Mouse (Mus musculus) midbrain, embryonic 11.5 days (tissue): ENCODE results near the gene Phldb2. TPM values are rescaled to one million over a fixed set of nuclear protein-coding genes. Genes with fewer than 3 reads are reported as not detected.

ENCODE experiments used
- ATAC-seq: fragments of 200-750 bp; cut with Nextera tagmentation; 2 replicates; pipeline ENCODE4 v1.8.0; 2017; ENCODE audit warnings: moderate TSS enrichment, moderate library complexity; ENCODE audit not compliant: low FRiP score
- DNase-seq: peaks from one replicate; pipeline ENCODE4 v3.0.0; 2015; ENCODE audit warnings: low spot score; ENCODE audit errors: missing footprints
- H3K27ac ChIP-seq: fragments of 300-500 bp; sonication (generic); 2 replicates; pipeline ENCODE4 v1.5.1; 2014; ENCODE audit warnings: low read depth, low read length
- H3K27me3 ChIP-seq: fragments of 300-500 bp; sonication (generic); 2 replicates; pipeline ENCODE4 v1.6.1; 2014; ENCODE audit warnings: mild to moderate bottlenecking, low read length, moderate library complexity, mixed read lengths; ENCODE audit not compliant: control insufficient read depth, insufficient read depth
- H3K36me3 ChIP-seq: fragments of 300-500 bp; sonication (generic); 2 replicates; pipeline ENCODE4 v1.6.1; 2014; ENCODE audit warnings: mild to moderate bottlenecking, low read length, moderate library complexity, mixed read lengths; ENCODE audit not compliant: control insufficient read depth, insufficient read depth
- H3K4me1 ChIP-seq: fragments of 300-500 bp; sonication (generic); 2 replicates; pipeline ENCODE4 v1.6.1; 2014; ENCODE audit warnings: low read length; ENCODE audit not compliant: control insufficient read depth, insufficient read depth
- H3K4me2 ChIP-seq: fragments of 300-500 bp; sonication (generic); 2 replicates; pipeline ENCODE4 v1.6.1; 2014; ENCODE audit warnings: mild to moderate bottlenecking, moderate library complexity
- H3K4me3 ChIP-seq: fragments of 300-500 bp; sonication (generic); 2 replicates; pipeline ENCODE4 v1.5.1; 2014; ENCODE audit warnings: low read depth, low read length
- H3K9ac ChIP-seq: fragments of 300-500 bp; sonication (generic); 2 replicates; pipeline ENCODE4 v1.6.1; 2014; ENCODE audit warnings: low read length
- H3K9me3 ChIP-seq: fragments of 300-500 bp; sonication (generic); 2 replicates; pipeline ENCODE4 v1.6.1; 2016; ENCODE audit warnings: low read length; ENCODE audit not compliant: control insufficient read depth
- WGBS: fragments of 180-500 bp; shearing (Covaris S2); extraction: QIAGEN DNeasy Blood & Tissue Kit; methylation state at CpG from one replicate; pipeline ENCODE4 v1.1.7; 2014; 5-methylcytosine and 5-hydroxymethylcytosine counted together
- polyA plus RNA-seq: library from polyadenylated mRNA; unstranded; fragments of >200 nt; fragmentation: Nextera tagmentation; extraction: Ambion mirVana; gene quantifications from 2 replicates; pipeline ENCODE4 v1.2.1, GENCODE M21; 2014

Phldb2 gene
- polyA plus RNA-seq, result 28.2 and 29.0 TPM in 2 replicates

DNA sequence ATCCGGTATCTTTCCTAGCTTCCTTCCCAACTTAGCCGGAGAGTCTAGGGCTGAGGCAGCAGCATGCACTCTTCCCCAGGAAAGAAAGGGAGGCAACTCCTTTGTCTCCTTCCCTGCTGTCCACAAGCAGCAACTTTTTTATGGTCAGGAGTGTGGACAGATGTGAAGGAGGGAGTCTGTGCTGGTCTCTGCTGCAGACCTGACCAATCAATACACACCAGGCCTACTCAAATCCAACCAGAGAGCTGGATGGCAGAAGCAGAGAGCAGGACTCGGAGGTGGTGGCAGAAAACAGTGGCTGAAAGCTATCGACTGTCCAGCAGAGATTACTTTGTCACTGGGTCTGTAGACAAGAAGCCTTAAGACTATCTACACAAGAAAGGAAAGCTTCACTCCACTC lies at the start of gene Phldb2:
Gene Phldb2 (minus strand): TSS at position 205 of the 400 bp plus-strand sequence.
- ATAC-seq (no peak), DNase-seq (no peak)
- no peaks in the 10 kb centered on the region for H3K36me3 ChIP-seq
- H3K4me2 ChIP-seq, result no peak within 1 kb of the TSS
- H3K27me3 ChIP-seq, result no peaks in the 10 kb centered on the region
- H3K27ac ChIP-seq, result no peak within 1 kb of the TSS
- WGBS, result 91% methylated on average over 4 of the region's 4 CpGs
- H3K9me3 ChIP-seq, result no peaks in the 10 kb centered on the region
- H3K9ac ChIP-seq, result no peak within 1 kb of the TSS
- no peaks in the 10 kb centered on the region for H3K4me1 ChIP-seq
- H3K4me3 ChIP-seq, result no peak within 1 kb of the TSS

DNA sequence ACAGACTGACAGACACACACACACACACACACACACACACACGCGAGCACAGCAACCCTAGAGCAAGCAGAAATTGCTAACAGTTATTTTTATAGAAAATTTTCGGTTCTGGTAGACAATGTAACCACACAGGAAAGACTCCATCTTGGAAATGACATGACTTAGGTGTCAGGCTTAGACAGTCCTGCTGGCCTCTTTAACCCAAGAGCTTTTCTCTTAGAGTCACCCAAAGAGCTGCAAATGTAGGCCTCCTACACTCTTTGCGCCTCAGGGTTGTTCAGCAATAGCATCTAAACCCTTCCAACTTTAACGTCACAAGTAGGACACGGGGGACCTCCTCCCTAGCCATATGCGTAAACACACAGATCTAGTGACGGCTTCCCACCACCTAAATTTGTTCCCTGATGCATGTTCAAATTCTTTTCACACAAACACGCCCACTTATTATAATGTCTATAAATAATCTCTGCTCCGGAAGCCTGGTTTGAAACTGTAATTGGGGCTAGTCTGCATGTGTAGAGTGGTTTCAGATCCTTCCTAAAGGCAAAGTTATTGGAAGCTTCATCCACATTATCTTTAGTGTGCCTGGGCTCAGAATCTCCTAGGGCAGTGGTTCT lies 48.3 kb upstream of the Phldb2 start:
- peak; percentile 35 for DNase-seq
- no peak overlapping the region for H3K4me3 ChIP-seq
- peaks cover 6% of the 10 kb centered on the region; the same call in 1 of the 2 replicates for H3K4me1 ChIP-seq
- H3K9ac ChIP-seq, result no peak overlapping the region
- no peaks in the 10 kb centered on the region for H3K9me3 ChIP-seq
- no peaks in the 10 kb centered on the region for H3K36me3 ChIP-seq
- ATAC-seq, result no peak
- WGBS, result 90% methylated on average over 10 of the region's 10 CpGs
- no peak overlapping the region for H3K27ac ChIP-seq
- H3K4me2 ChIP-seq, result no peak overlapping the region
- no peaks in the 10 kb centered on the region for H3K27me3 ChIP-seq

DNA sequence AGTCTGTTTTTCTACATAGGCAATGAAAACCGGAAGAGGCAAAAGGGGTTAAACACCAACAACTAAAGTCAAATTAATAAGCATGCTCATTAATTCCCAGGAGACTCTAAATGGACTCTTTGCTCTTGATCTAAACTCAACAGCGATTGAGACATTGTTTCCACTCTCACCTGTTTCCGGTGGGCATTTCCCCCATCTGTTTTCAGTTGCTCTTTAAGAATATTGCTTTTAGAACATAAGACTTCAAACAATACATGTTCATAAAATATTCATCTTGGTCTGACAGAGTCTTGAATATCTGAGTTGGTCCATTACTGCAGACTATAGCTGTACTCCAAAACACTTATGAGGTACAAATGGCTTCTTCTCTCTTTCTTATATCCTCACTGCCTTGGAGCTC lies 47.6 kb upstream of the Phldb2 start:
- Histone ChIP-seq H3K27ac (no peak overlapping the region), H3K4me3 (no peak overlapping the region), H3K9ac (no peak overlapping the region), H3K4me2 (no peak overlapping the region), H3K4me1 (peaks cover 6% of the 10 kb centered on the region; the same call in 1 of the 2 replicates), H3K36me3 (no peaks in the 10 kb centered on the region), H3K27me3 (no peaks in the 10 kb centered on the region), H3K9me3 (no peaks in the 10 kb centered on the region)
- WGBS, result 95% methylated on average over 3 of the region's 3 CpGs
- DNase-seq (no peak), ATAC-seq (no peak)

DNA sequence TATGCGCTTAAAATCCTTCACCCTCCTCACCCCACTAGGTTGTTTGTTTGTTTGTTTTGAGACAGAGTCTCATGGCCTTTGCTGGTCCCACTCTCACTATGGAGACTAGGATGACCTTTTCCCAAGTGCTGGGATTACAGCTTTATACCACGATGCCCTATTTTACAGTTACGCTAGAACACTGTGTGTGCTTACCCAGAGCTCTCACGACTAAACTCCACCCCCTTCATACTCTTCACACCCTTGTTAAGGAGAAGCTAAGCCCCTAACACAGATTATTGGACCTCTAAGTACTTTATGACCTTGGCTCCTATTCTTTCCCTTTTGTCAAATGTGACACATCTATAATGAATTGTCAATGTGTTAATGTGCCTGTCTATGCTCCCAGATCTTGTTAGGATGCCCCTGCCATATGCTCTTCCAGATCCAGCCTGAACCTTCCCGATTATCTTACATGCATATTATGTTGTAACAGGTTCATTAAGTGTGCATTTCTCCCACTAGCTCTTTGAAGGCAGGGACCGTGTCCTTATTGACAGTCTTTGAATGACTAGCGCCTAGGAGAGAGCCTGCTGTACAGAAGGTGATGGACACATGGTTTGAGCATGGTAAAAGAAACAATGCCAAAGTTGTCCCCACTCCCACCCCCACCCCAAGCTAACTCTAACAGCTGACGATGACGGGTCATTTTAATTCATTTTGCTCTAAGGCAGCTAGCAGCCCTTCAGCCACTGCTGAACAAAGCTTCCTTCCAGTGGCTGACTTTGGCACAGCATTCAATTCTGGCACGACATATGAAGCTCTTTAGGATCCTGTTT lies 46.2 kb upstream of the Phldb2 start:
- no peak overlapping the region for H3K9ac ChIP-seq
- ATAC-seq (peak; percentile 85), DNase-seq (peak; percentile 87)
- H3K36me3 ChIP-seq, result no peaks in the 10 kb centered on the region
- H3K9me3 ChIP-seq, result no peaks in the 10 kb centered on the region
- H3K4me3 ChIP-seq, result no peak overlapping the region
- no peak overlapping the region for H3K27ac ChIP-seq
- peaks cover 6% of the 10 kb centered on the region; the same call in 1 of the 2 replicates for H3K4me1 ChIP-seq
- H3K4me2 ChIP-seq, result no peak overlapping the region
- 62% methylated on average over 10 of the region's 10 CpGs for WGBS
- no peaks in the 10 kb centered on the region for H3K27me3 ChIP-seq

DNA sequence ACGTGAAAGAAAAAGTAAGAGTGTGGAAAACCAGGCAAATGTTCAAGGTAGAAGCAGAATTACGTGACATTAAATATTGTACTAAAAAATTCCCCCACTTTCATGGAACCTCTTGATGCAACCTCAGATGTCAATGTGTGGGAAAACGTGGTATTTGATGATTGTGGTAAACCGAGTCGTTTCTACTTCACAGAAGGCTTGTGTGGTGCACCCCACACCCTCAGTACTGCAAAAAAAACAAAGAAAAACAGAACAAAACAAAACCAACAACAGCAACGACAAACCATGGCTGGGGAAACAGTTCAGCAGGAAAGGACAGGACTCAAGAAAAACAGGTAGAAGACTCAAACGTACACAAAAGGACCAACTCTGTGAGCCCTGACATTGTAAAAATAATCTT lies 44.8 kb upstream of the Phldb2 start:
- H3K27ac ChIP-seq, result no peak overlapping the region
- 83% methylated on average over 7 of the region's 7 CpGs for WGBS
- H3K4me3 ChIP-seq, result no peak overlapping the region

DNA sequence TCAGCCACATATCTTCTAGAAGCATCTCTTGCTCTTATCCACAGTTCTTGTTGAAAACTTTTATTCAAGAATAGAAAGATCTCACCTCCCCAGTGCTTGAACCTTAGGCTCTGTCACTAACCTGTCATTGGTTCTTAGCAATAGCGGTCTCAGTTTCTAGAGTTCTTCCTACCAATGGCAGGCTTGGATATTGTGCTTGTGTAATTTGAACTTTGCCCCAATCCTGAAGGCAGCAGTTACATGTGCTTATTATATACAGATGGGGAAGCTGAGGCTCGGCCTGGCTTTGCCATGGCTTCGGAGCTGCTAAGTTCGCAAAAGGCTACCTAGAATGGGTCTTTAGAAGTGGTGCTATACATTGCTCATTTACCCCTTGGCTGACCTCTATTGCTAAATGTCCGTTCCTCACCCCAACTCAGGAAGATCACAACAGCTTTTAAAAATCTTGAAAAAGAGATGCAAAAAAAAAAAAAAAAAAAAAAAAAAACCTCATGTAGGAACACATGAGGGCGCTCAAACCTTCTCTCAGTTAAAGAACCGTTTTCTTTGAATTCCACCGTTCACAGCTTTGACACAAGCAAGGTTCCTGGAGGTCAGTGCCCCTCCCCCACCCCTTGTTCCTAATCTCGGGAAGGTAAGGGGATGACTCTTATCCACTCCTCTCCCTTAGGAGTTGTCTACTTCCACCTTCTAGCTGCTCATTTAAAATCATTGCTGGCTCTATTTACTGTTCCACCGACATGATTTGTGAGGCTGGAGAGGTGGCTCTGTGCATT lies 37.7 kb upstream of the Phldb2 start:
- no peak overlapping the region for H3K4me2 ChIP-seq
- no peaks in the 10 kb centered on the region for H3K9me3 ChIP-seq
- no peak overlapping the region for H3K4me3 ChIP-seq
- peak; percentile 81 for DNase-seq
- WGBS, result 48% methylated on average over 10 of the region's 10 CpGs
- H3K4me1 ChIP-seq, result no peaks in the 10 kb centered on the region
- no peak overlapping the region for H3K9ac ChIP-seq
- no peaks in the 10 kb centered on the region for H3K27me3 ChIP-seq
- H3K27ac ChIP-seq, result no peak overlapping the region
- 0 out of 2 replicates have a peak, but pooled peaks have one; percentile 59 for ATAC-seq
- H3K36me3 ChIP-seq, result no peaks in the 10 kb centered on the region

More for the DNA sequence above, 44.8 kb upstream of the Phldb2 start:
- Histone ChIP-seq H3K27me3 (no peaks in the 10 kb centered on the region), H3K9me3 (no peaks in the 10 kb centered on the region), H3K9ac (no peak overlapping the region), H3K36me3 (no peaks in the 10 kb centered on the region), H3K4me1 (peaks cover 6% of the 10 kb centered on the region; the same call in 1 of the 2 replicates), H3K4me2 (no peak overlapping the region)
- DNase-seq (peak; percentile 61), ATAC-seq (no peak)

DNA sequence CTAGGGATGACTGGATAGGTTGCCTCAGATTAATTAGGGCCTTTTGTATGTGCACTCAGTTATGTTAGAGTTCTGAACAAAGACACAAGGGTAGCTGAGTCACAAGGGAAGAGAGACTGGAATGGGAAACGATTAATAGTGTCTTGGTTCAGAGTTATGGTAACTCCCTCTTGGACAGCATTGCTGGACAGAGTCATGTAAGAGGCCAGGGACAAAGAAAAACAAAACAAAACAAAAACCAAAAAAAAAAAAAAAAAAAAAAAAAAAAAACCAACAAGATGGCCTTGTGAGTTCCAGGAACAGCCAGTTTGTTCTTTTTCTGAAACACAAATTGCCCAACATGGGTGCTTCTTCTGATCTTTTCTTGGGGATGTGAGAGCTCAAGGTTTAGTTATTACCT lies 32.8 kb upstream of the Phldb2 start:
- WGBS, result 57% methylated on average over 1 of the region's 1 CpGs
- Histone ChIP-seq H3K4me2 (no peak overlapping the region), H3K36me3 (no peaks in the 10 kb centered on the region), H3K4me1 (no peaks in the 10 kb centered on the region), H3K4me3 (no peak overlapping the region), H3K27ac (no peak overlapping the region), H3K9ac (no peak overlapping the region), H3K27me3 (no peaks in the 10 kb centered on the region), H3K9me3 (no peaks in the 10 kb centered on the region)
- DNase-seq, result peak; percentile 33
- ATAC-seq, result no peak

DNA sequence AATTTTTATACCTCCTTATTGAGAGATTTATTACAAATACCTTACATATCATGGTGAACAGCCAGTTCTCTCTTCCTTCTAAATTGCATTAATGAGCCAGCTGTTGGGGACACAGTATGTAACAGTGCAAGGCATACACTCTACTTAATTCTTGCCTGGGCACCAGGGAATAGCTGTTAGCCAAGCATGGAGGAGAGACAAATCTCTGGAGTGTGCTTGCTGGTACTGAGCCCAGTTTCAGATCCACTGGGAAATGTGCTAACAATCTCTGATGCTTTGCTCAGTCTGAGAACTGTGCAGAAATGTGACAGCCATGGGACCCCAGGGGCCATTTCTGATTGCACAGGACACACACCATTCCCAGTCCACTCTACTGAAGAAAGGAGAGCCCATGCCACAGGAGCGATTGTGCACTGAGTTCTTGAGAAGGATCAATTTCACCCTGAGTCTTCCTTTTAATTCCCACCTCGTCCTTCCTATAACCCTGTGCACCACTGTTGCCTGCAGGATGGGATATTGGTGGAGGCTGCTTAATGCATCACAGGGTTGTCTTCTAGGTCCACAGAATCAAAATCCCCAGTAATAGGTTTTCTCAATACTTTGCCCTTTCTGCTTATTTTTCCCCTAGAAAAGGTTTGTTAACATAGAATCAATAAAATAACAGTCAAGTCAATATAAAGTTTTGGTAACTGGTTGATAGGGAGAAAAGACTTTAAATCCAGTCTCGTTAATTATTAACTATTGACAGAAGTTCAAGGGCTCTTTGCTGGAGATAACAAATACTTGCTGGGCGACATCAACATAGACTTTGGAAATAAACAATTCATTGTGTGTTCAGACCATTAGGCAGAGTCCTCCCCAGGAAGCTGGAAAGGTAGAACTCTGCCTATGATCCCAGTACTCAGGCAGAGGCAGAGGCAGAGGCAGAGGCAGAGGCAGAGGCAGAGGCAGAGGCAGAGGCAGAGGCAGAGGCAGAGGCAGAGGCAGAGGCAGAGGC lies 31.5 kb upstream of the Phldb2 start:
- H3K36me3 ChIP-seq, result no peaks in the 10 kb centered on the region
- H3K4me1 ChIP-seq, result no peaks in the 10 kb centered on the region
- no peak overlapping the region for H3K4me3 ChIP-seq
- H3K27ac ChIP-seq, result no peak overlapping the region
- no peaks in the 10 kb centered on the region for H3K9me3 ChIP-seq
- WGBS, result 85% methylated on average over 4 of the region's 4 CpGs
- H3K27me3 ChIP-seq, result no peaks in the 10 kb centered on the region
- ATAC-seq (no peak), DNase-seq (peak; percentile 45)
- H3K4me2 ChIP-seq, result no peak overlapping the region
- H3K9ac ChIP-seq, result no peak overlapping the region
